Mouse (Mus musculus): Measurements from ENCODE around the gene 1700016K19Rik. TPM values are rescaled to one million over a fixed set of nuclear protein-coding genes. Genes with fewer than 3 reads are reported as not detected.

Gene 1700016K19Rik
- polyA plus RNA-seq (2011; ENCODE audit: insufficient read length, low read depth, missing spikeins) = not detected in 2 replicates

- Histone ChIP-seq H3K27ac (ENCODE audit: insufficient read depth, low read length) (no peak within 1 kb of the TSS), H3K4me1 (ENCODE audit: control insufficient read depth, insufficient read depth, low read length) (no peaks in the 10 kb centered on the region), H3K4me3 (ENCODE audit: insufficient read depth, low read length) (peak within 1 kb of the TSS; percentile 42)
- TF ChIP-seq CTCF (IDR thresholded peaks at IDR 0.05; ENCODE audit: borderline replicate concordance, insufficient read depth, low read length) (peak; percentile 73; the same call in 1 of the 2 replicates), POLR2A (IDR thresholded peaks at IDR 0.05; ENCODE audit: low read depth, low read length) (no peak)
These were observed at the start of gene 1700016K19Rik for GRCm38 (mm10) chr11:75999440-76000155. TSS of gene 1700016K19Rik (plus strand) at chr11:75999912.

- Histone ChIP-seq H3K4me1 (ENCODE audit: control insufficient read depth, insufficient read depth, low read length) (no peaks in the 10 kb centered on the region), H3K4me3 (ENCODE audit: insufficient read depth, low read length) (no peak overlapping the region), H3K27ac (ENCODE audit: insufficient read depth, low read length) (no peak overlapping the region)
- no peak for TF ChIP-seq POLR2A (IDR thresholded peaks at IDR 0.05; ENCODE audit: low read depth, low read length)
- no peak for TF ChIP-seq CTCF (IDR thresholded peaks at IDR 0.05; ENCODE audit: borderline replicate concordance, insufficient read depth, low read length)
These were observed 49.3 kb upstream of the 1700016K19Rik start for GRCm38 (mm10) chr11:75950459-75950858.

GRCm38 (mm10) chr11:75951895-75952294 lies 47.8 kb upstream of the 1700016K19Rik start:
- no peak overlapping the region for H3K27ac ChIP-seq (ENCODE audit: insufficient read depth, low read length)
- H3K4me3 ChIP-seq (ENCODE audit: insufficient read depth, low read length) = no peak overlapping the region
- TF ChIP-seq POLR2A (IDR thresholded peaks at IDR 0.05; ENCODE audit: low read depth, low read length) (no peak), CTCF (IDR thresholded peaks at IDR 0.05; ENCODE audit: borderline replicate concordance, insufficient read depth, low read length) (no peak)
- H3K4me1 ChIP-seq (ENCODE audit: control insufficient read depth, insufficient read depth, low read length) = no peaks in the 10 kb centered on the region

GRCm38 (mm10) chr11:75954896-75955295 lies 44.8 kb upstream of the 1700016K19Rik start:
- no peak overlapping the region for H3K4me3 ChIP-seq (ENCODE audit: insufficient read depth, low read length)
- H3K4me1 ChIP-seq (ENCODE audit: control insufficient read depth, insufficient read depth, low read length) = no peaks in the 10 kb centered on the region
- no peak overlapping the region for H3K27ac ChIP-seq (ENCODE audit: insufficient read depth, low read length)
- no peak for TF ChIP-seq POLR2A (IDR thresholded peaks at IDR 0.05; ENCODE audit: low read depth, low read length)
- no peak for TF ChIP-seq CTCF (IDR thresholded peaks at IDR 0.05; ENCODE audit: borderline replicate concordance, insufficient read depth, low read length)

GRCm38 (mm10) chr11:75956651-75957050 lies 43.1 kb upstream of the 1700016K19Rik start:
- no peak overlapping the region for H3K27ac ChIP-seq (ENCODE audit: insufficient read depth, low read length)
- H3K4me3 ChIP-seq (ENCODE audit: insufficient read depth, low read length) = no peak overlapping the region
- TF ChIP-seq CTCF (IDR thresholded peaks at IDR 0.05; ENCODE audit: borderline replicate concordance, insufficient read depth, low read length) (no peak), POLR2A (IDR thresholded peaks at IDR 0.05; ENCODE audit: low read depth, low read length) (no peak)
- no peaks in the 10 kb centered on the region for H3K4me1 ChIP-seq (ENCODE audit: control insufficient read depth, insufficient read depth, low read length)

GRCm38 (mm10) chr11:75957124-75957832 lies 42.4 kb upstream of the 1700016K19Rik start:
- Histone ChIP-seq H3K4me1 (ENCODE audit: control insufficient read depth, insufficient read depth, low read length) (no peaks in the 10 kb centered on the region), H3K27ac (ENCODE audit: insufficient read depth, low read length) (no peak overlapping the region), H3K4me3 (ENCODE audit: insufficient read depth, low read length) (no peak overlapping the region)
- TF ChIP-seq POLR2A (IDR thresholded peaks at IDR 0.05; ENCODE audit: low read depth, low read length) (no peak), CTCF (IDR thresholded peaks at IDR 0.05; ENCODE audit: borderline replicate concordance, insufficient read depth, low read length) (no peak)

- no peak for TF ChIP-seq POLR2A (IDR thresholded peaks at IDR 0.05; ENCODE audit: low read depth, low read length)
- TF ChIP-seq CTCF (IDR thresholded peaks at IDR 0.05; ENCODE audit: borderline replicate concordance, insufficient read depth, low read length) = no peak
- Histone ChIP-seq H3K4me1 (ENCODE audit: control insufficient read depth, insufficient read depth, low read length) (no peaks in the 10 kb centered on the region), H3K4me3 (ENCODE audit: insufficient read depth, low read length) (no peak overlapping the region), H3K27ac (ENCODE audit: insufficient read depth, low read length) (no peak overlapping the region)
These were observed 37.9 kb upstream of the 1700016K19Rik start for GRCm38 (mm10) chr11:75961782-75962181.

GRCm38 (mm10) chr11:75963730-75964475 lies 35.8 kb upstream of the 1700016K19Rik start:
- Histone ChIP-seq H3K4me1 (ENCODE audit: control insufficient read depth, insufficient read depth, low read length) (no peaks in the 10 kb centered on the region), H3K4me3 (ENCODE audit: insufficient read depth, low read length) (no peak overlapping the region), H3K27ac (ENCODE audit: insufficient read depth, low read length) (no peak overlapping the region)
- TF ChIP-seq POLR2A (IDR thresholded peaks at IDR 0.05; ENCODE audit: low read depth, low read length) (no peak), CTCF (IDR thresholded peaks at IDR 0.05; ENCODE audit: borderline replicate concordance, insufficient read depth, low read length) (no peak)

- no peak for TF ChIP-seq CTCF (IDR thresholded peaks at IDR 0.05; ENCODE audit: borderline replicate concordance, insufficient read depth, low read length)
- no peak for TF ChIP-seq POLR2A (IDR thresholded peaks at IDR 0.05; ENCODE audit: low read depth, low read length)
- Histone ChIP-seq H3K4me1 (ENCODE audit: control insufficient read depth, insufficient read depth, low read length) (no peaks in the 10 kb centered on the region), H3K4me3 (ENCODE audit: insufficient read depth, low read length) (no peak overlapping the region), H3K27ac (ENCODE audit: insufficient read depth, low read length) (no peak overlapping the region)
These were observed 35.3 kb upstream of the 1700016K19Rik start for GRCm38 (mm10) chr11:75964476-75964730.

Data from embryonic fibroblast, embryonic 13.5 days (primary cell).